Mouse (Mus musculus) fat pad, adult 2 months (tissue): ENCODE results near the gene Morn3.

Experiments
- DNase-seq: peaks from one replicate; pipeline ENCODE4 v3.0.0-alpha.2; 2011; ENCODE audit warnings: low read depth, low spot score; ENCODE audit errors: extremely low read depth

Gene Morn3

GRCm38 (mm10) chr5:123060706-123061401 is 14.0 kb upstream of the Morn3 start:
- DNase-seq, result no peak

DNA sequence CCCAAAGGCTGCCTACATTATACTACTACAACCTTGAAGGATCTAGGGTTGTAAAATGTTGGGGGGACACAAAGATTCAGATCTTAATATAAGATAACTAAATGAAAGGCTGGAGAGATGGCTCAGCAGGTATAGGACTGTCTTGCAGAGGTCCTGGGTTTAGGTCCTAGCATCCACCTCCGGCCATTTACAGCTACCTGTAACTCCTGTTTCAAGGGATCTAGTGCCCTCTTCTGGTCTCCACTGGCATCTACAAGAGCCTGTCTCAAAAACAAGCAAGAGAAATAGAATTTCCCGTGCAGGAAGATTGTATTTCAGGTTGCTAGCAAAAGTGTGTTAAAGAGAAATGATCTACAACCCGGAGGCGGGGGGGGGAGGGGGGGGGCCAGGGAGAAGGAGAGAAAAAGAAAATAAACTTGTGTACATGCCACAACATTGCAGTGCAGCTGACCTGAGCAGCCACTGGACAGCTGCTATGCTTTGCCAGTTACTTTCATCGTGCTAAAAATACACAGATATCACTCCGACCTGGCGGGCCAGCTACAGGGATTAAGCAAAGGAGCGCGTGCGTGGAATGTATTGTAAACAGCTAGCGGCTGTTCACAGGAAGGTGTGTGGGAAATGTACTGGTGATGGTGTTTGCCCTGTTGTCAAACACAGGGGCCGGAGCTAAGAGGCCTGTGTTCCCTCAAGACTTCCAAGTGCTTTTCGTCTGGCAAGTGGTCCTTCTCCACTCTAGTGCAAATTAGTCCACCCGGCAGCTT is 13.1 kb upstream of the Morn3 start:
- DNase-seq, result no peak

- DNase-seq, result no peak
Observed at GRCm38 (mm10) chr5:123058251-123059102, 11.7 kb upstream of the Morn3 start.

GRCm38 (mm10) chr5:123057366-123058250 is 10.8 kb upstream of the Morn3 start:
- DNase-seq, result peak; percentile 69

DNA sequence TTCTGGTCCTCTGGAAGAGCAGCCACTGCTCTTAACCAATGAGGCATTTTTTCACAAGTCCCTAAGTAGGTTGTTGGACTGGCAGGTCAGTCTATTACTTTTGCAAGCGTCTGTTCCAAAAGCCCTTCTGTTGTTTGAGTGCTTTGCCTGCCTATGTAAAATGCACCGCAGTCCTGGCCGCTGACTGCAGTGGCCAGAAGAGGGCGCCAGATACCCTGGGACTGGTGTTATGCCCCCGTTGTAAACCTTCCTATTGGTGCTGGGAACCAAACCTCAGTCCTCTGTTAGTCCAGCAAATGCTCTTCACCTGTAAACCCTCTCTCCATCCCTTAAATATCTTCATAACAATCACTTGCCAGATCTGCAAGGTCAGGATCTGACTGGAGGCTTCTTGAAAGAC is 4.9 kb upstream of the Morn3 start:
- DNase-seq, result no peak

GRCm38 (mm10) chr5:123050918-123051317 is 4.1 kb upstream of the Morn3 start:
- DNase-seq, result no peak

- no peak for DNase-seq
Observed at GRCm38 (mm10) chr5:123049271-123049670, 2.5 kb upstream of the Morn3 start.

DNA sequence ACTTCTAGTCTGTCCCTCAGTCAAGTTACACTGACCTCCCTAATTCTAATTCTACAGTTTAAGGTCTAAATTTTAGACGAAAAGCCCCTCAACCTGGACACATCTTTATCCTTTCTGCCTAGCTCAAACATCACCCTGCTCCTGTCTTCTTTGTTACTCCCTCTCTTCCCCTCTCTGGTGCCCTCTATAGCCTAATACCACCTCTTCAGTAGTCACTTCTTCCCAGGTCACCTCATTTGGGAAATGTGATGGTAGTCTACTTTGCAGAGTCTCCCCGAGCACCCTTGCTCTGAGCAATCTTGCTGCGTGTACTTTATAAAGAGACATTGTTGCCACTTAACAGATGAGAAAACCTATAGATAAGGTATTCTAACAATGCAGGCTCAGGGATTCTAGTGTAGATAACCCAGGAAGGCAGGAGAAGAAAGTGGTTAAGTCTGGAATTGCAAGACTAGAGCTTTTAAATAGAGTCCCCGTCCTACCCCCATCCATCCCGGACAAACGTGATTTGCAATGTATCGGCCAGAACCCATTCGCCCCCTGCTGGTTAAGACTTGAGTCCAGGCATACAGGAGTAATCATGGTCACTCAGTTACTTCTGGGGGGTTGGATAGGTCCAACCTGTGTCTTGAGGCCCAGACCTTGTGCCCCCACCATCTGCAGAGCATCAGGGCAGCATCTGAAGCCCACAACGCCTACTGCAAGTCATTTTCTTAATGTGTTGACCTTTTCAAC is 1.1 kb downstream of the Morn3 start:
- DNase-seq, result no peak

- DNase-seq, result no peak
Observed at GRCm38 (mm10) chr5:123043856-123044255, 3.0 kb downstream of the Morn3 start.

DNA sequence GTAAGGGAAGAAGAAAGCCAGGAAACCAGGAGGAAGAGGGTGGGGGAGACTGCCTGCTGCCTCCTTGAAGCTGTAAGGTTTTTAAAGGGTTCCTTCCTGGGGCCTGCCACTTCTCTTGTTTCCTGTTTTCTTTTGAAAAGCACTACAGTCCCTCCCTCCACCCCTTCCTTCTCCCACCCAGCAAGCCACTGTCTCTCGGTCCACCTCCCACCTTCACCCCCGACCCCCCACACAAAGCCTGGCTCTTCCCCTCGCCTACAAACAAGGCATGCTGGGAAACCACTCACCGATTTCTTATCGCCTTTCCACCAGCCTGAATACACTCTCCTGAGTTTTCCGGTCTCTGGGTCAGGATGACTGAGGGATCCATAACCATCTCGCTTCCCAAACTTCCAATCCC is 6.0 kb downstream of the Morn3 start:
- no peak for DNase-seq

- DNase-seq, result no peak
Observed at GRCm38 (mm10) chr5:123039120-123039752, 7.6 kb downstream of the Morn3 start.

GRCm38 (mm10) chr5:123038115-123038514 is 8.7 kb downstream of the Morn3 start:
- DNase-seq, result no peak

- no peak for DNase-seq
Observed at GRCm38 (mm10) chr5:123035564-123035963, 11.3 kb downstream of the Morn3 start.

GRCm38 (mm10) chr5:123035089-123035488 is 11.7 kb downstream of the Morn3 start:
- DNase-seq, result no peak

- DNase-seq, result no peak
Observed at GRCm38 (mm10) chr5:123033646-123034160, 13.1 kb downstream of the Morn3 start.

- DNase-seq, result no peak
Observed at GRCm38 (mm10) chr5:123031312-123031711, 15.5 kb downstream of the Morn3 start.

GRCm38 (mm10) chr5:123029729-123030128 is 17.1 kb downstream of the Morn3 start:
- no peak for DNase-seq

GRCm38 (mm10) chr5:123027436-123027835 is 19.4 kb downstream of the Morn3 start:
- no peak for DNase-seq

- DNase-seq, result no peak
Observed at GRCm38 (mm10) chr5:123026414-123026813, 20.4 kb downstream of the Morn3 start.
